Mouse (Mus musculus): ENCODE data around the gene Crygn.

The Crygn gene

DNA sequence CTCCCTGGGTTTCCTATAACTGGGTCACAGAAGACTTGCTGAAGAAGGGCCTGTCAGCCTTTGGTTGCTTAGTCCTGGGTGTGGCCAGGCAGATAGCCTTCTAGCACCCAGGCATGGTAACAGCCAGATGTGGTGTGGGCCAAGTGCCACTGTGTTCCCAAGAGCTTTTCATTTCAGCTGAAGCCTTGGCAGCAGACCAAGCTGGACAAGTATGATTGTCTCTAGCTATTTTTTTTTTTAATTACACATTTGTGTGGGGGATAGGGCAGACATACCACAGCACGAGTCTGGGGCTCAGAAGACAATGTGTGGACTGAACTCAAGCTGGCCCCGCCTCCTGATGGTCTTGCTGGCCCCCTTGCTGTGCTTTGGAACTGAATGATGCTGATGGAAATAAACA is 47.8 kb downstream of the Crygn start:
- no peak for DNase-seq (ENCODE audit: low spot score)

DNA sequence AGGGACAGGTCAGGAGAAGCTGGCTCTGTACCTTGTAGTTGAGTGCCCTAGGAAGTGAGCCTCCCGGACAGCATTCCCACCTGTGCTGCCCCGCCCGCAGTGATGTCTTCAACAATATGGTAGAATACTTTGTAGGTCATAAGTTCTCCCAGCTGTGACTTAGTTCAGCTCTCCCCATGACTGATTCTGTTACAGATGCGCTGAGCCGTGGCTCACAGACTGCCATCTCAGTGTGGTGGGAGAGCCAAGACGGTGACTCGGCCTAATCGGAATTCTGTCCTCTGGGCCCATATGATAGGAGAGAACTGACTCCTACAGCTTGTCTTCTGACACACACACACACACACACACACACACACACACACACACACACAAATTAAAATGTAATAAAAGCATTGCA is 53.2 kb downstream of the Crygn start:
- no peak for DNase-seq (ENCODE audit: low spot score)

DNA sequence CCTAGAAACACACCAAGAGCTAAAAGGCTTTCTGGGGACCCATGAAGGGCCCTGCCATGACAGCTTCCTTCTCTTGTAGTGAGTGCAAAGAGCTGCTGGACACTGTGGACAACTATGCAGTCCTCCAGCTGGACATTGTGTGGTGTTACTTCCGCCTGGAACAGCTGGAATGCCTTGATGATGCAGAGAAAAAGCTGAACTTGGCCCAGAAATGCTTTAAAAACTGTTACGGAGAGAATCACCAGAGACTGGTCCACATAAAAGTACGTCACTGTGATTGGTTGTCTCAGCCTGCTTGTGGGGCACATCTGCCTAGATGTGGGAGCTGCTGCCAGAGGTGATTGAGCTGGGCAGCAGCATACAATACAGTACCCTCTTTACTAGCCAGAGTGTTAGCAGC is 56.5 kb downstream of the Crygn start:
- no peak for DNase-seq (ENCODE audit: low spot score)
